Mouse (Mus musculus): ENCODE measurements at regions not wholly inside any gene's neighbourhood (a gene's known extent, or its start where the extent isn't known, plus 50 kb on each side); places are given as distances from the start of the nearest gene placed in this dataset.

DNA sequence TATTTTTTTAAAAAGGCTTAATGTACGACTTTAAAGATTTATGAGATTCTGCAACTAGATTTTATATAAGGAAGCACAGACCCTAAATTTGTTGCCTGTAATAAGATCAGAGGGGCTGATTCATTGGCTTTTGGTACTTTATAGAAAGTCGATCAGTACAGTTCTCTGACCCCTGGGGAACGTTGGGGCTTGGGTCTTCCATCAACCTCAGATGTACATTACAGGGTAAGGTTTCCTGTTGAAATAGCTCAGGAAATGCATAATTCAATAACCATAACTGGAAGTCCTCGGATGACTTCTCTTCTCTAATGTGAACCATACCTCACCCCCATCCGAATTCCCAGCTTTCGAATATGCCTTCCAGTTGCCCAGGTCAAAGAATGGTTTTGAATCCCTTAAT lies 247.4 kb downstream of the Glrx3 start:
- TF ChIP-seq CTCF (IDR thresholded peaks at IDR 0.05) (no peak), POLR2A (IDR thresholded peaks at IDR 0.05; ENCODE audit: insufficient read depth, low read depth, low read length) (no peak), EP300 (IDR thresholded peaks at IDR 0.05; ENCODE audit: insufficient read depth, low read depth, low read length) (no peak)

All from heart, adult 2 months (tissue).